Mouse (Mus musculus): ENCODE measurements at regions not wholly inside any gene's neighbourhood (a gene's known extent, or its start where the extent isn't known, plus 50 kb on each side); places are given as distances from the start of the nearest gene placed in this dataset.

- H3K27me3 ChIP-seq (ENCODE audit: insufficient read depth, low read length), result no peaks in the 10 kb centered on the region
- no peaks in the 10 kb centered on the region for H3K9me3 ChIP-seq (ENCODE audit: low read length)
- DNase-seq, result peak; percentile 39
- H3K27ac ChIP-seq (ENCODE audit: low read depth, low read length), result no peak overlapping the region
- H3K4me2 ChIP-seq (ENCODE audit: low read depth), result no peak overlapping the region
- no peak overlapping the region for H3K9ac ChIP-seq
- H3K4me3 ChIP-seq (ENCODE audit: low read depth, low read length), result no peak overlapping the region
- peak; percentile 40; the same call in 1 of the 2 replicates for ATAC-seq
- H3K4me1 ChIP-seq (ENCODE audit: insufficient read depth), result no peaks in the 10 kb centered on the region
- TF ChIP-seq CTCF (IDR thresholded peaks at IDR 0.05; ENCODE audit: low read depth), result no peak
- H3K36me3 ChIP-seq (ENCODE audit: insufficient read depth), result no peaks in the 10 kb centered on the region
- WGBS, result 56% methylated on average over 2 of the region's 2 CpGs
These were observed 577.3 kb upstream of the Arrdc4 start for GRCm38 (mm10) chr7:69326311-69326710.

- no peaks in the 10 kb centered on the region for H3K27me3 ChIP-seq (ENCODE audit: insufficient read depth, low read length)
- H3K4me2 ChIP-seq (ENCODE audit: low read depth), result no peak overlapping the region
- no peaks in the 10 kb centered on the region for H3K36me3 ChIP-seq (ENCODE audit: insufficient read depth)
- H3K4me1 ChIP-seq (ENCODE audit: insufficient read depth), result no peaks in the 10 kb centered on the region; the same call in 1 of the 2 replicates
- no peak overlapping the region for H3K4me3 ChIP-seq (ENCODE audit: low read depth, low read length)
- peak overlapping the region; percentile 24; the same call in 1 of the 2 replicates for H3K27ac ChIP-seq (ENCODE audit: low read depth, low read length)
- WGBS, result 29% methylated on average over 4 of the region's 4 CpGs
- H3K9me3 ChIP-seq (ENCODE audit: low read length), result no peaks in the 10 kb centered on the region
- no peak overlapping the region for H3K9ac ChIP-seq
- TF ChIP-seq CTCF (IDR thresholded peaks at IDR 0.05; ENCODE audit: low read depth), result no peak
- ATAC-seq, result no peak
- DNase-seq, result peak; percentile 31
These were observed 528.1 kb upstream of the Arrdc4 start for GRCm38 (mm10) chr7:69277056-69277705.

GRCm38 (mm10) chr7:69276376-69277055 lies 527.5 kb upstream of the Arrdc4 start:
- H3K27ac ChIP-seq (ENCODE audit: low read depth, low read length), result no peak overlapping the region; the same call in 1 of the 2 replicates
- H3K4me3 ChIP-seq (ENCODE audit: low read depth, low read length), result no peak overlapping the region
- H3K9ac ChIP-seq, result no peak overlapping the region
- no peaks in the 10 kb centered on the region; the same call in 1 of the 2 replicates for H3K4me1 ChIP-seq (ENCODE audit: insufficient read depth)
- 45% methylated on average over 5 of the region's 5 CpGs for WGBS
- peak; percentile 88 for ATAC-seq
- H3K9me3 ChIP-seq (ENCODE audit: low read length), result no peaks in the 10 kb centered on the region
- peak; percentile 20; the same call in 1 of the 2 replicates for TF ChIP-seq CTCF (IDR thresholded peaks at IDR 0.05; ENCODE audit: low read depth)
- no peaks in the 10 kb centered on the region for H3K36me3 ChIP-seq (ENCODE audit: insufficient read depth)
- peak; percentile 73 for DNase-seq
- no peak overlapping the region for H3K4me2 ChIP-seq (ENCODE audit: low read depth)
- H3K27me3 ChIP-seq (ENCODE audit: insufficient read depth, low read length), result no peaks in the 10 kb centered on the region

- DNase-seq (peak; percentile 50), ATAC-seq (peak; percentile 77)
- H3K4me2 ChIP-seq (ENCODE audit: low read depth), result no peak overlapping the region
- WGBS, result 54% methylated on average over 1 of the region's 1 CpGs
- H3K36me3 ChIP-seq (ENCODE audit: insufficient read depth), result no peaks in the 10 kb centered on the region
- no peaks in the 10 kb centered on the region; the same call in 1 of the 2 replicates for H3K4me1 ChIP-seq (ENCODE audit: insufficient read depth)
- H3K9me3 ChIP-seq (ENCODE audit: low read length), result no peaks in the 10 kb centered on the region
- no peaks in the 10 kb centered on the region for H3K27me3 ChIP-seq (ENCODE audit: insufficient read depth, low read length)
- H3K27ac ChIP-seq (ENCODE audit: low read depth, low read length), result no peak overlapping the region
- H3K4me3 ChIP-seq (ENCODE audit: low read depth, low read length), result no peak overlapping the region
- no peak overlapping the region for H3K9ac ChIP-seq
- no peak for TF ChIP-seq CTCF (IDR thresholded peaks at IDR 0.05; ENCODE audit: low read depth)
These were observed 524.6 kb upstream of the Arrdc4 start for GRCm38 (mm10) chr7:69273670-69274069.

- H3K27me3 ChIP-seq (ENCODE audit: insufficient read depth, low read length), result no peaks in the 10 kb centered on the region
- no peaks in the 10 kb centered on the region for H3K4me1 ChIP-seq (ENCODE audit: insufficient read depth)
- ATAC-seq, result no peak
- no peaks in the 10 kb centered on the region for H3K9me3 ChIP-seq (ENCODE audit: low read length)
- 58% methylated on average over 2 of the region's 2 CpGs for WGBS
- TF ChIP-seq CTCF (IDR thresholded peaks at IDR 0.05; ENCODE audit: low read depth), result no peak
- DNase-seq, result no peak
- no peak overlapping the region for H3K4me2 ChIP-seq (ENCODE audit: low read depth)
- H3K9ac ChIP-seq, result no peak overlapping the region
- H3K4me3 ChIP-seq (ENCODE audit: low read depth, low read length), result no peak overlapping the region
- no peak overlapping the region for H3K27ac ChIP-seq (ENCODE audit: low read depth, low read length)
- H3K36me3 ChIP-seq (ENCODE audit: insufficient read depth), result no peaks in the 10 kb centered on the region
These were observed 495.5 kb upstream of the Arrdc4 start for GRCm38 (mm10) chr7:69244519-69244918.

GRCm38 (mm10) chr7:69233296-69233695 lies 484.3 kb upstream of the Arrdc4 start:
- Histone ChIP-seq H3K4me3 (ENCODE audit: low read depth, low read length) (no peak overlapping the region), H3K9me3 (ENCODE audit: low read length) (no peaks in the 10 kb centered on the region), H3K27ac (ENCODE audit: low read depth, low read length) (no peak overlapping the region), H3K4me2 (ENCODE audit: low read depth) (no peak overlapping the region), H3K9ac (no peak overlapping the region), H3K36me3 (ENCODE audit: insufficient read depth) (no peaks in the 10 kb centered on the region), H3K4me1 (ENCODE audit: insufficient read depth) (no peaks in the 10 kb centered on the region), H3K27me3 (ENCODE audit: insufficient read depth, low read length) (no peaks in the 10 kb centered on the region)
- no peak for TF ChIP-seq CTCF (IDR thresholded peaks at IDR 0.05; ENCODE audit: low read depth)
- DNase-seq (no peak), ATAC-seq (no peak)
- 72% methylated on average over 2 of the region's 2 CpGs for WGBS

GRCm38 (mm10) chr7:69217871-69218270 lies 468.8 kb upstream of the Arrdc4 start:
- Histone ChIP-seq H3K27ac (ENCODE audit: low read depth, low read length) (no peak overlapping the region), H3K9ac (no peak overlapping the region), H3K27me3 (ENCODE audit: insufficient read depth, low read length) (no peaks in the 10 kb centered on the region), H3K9me3 (ENCODE audit: low read length) (no peaks in the 10 kb centered on the region), H3K4me3 (ENCODE audit: low read depth, low read length) (no peak overlapping the region), H3K4me2 (ENCODE audit: low read depth) (no peak overlapping the region), H3K4me1 (ENCODE audit: insufficient read depth) (no peaks in the 10 kb centered on the region), H3K36me3 (ENCODE audit: insufficient read depth) (no peaks in the 10 kb centered on the region)
- no peak; the same call in 1 of the 2 replicates for TF ChIP-seq CTCF (IDR thresholded peaks at IDR 0.05; ENCODE audit: low read depth)
- DNase-seq (peak; percentile 76), ATAC-seq (peak; percentile 98)
- 9% methylated on average over 6 of the region's 6 CpGs for WGBS
